Mouse (Mus musculus) MEL (cell line): Measurements from ENCODE around the gene Zmiz1. TPM values are rescaled to one million over a fixed set of nuclear protein-coding genes. Genes with fewer than 3 reads are reported as not detected.

ENCODE experiments used
- DNase-seq: peaks from one replicate; pipeline ENCODE4 v3.0.0; 2011; ENCODE audit warnings: low read depth, low spot score
- H3K27ac ChIP-seq: 2 replicates; pipeline ENCODE4 v1.5.1; 2012; ENCODE audit warnings: low read depth, mild to moderate bottlenecking, control low read depth, low read length, moderate library complexity; ENCODE audit not compliant: control insufficient read depth
- H3K27me3 ChIP-seq, 2 experiments: fragments of 150-350 bp in 1 of 2; sonication (generic) in 1 of 2; 2 replicates each; pipeline ENCODE4 v1.6.1; 2012; ENCODE audit warnings: low read length in 2 of 2, mild to moderate bottlenecking in 2 of 2, improper control_type of control experiment in 1 of 2, moderate library complexity in 1 of 2; ENCODE audit not compliant: insufficient read depth in 2 of 2, control insufficient read depth in 1 of 2
- H3K36me3 ChIP-seq, 2 experiments: 2 replicates each; pipeline ENCODE4 v1.6.1; 2012 to 2014; ENCODE audit warnings: low read length in 2 of 2, improper control_type of control experiment in 1 of 2, inconsistent platforms in 1 of 2, mild to moderate bottlenecking in 1 of 2; ENCODE audit not compliant: insufficient read depth in 2 of 2, control insufficient read depth in 1 of 2
- H3K4me1 ChIP-seq, 2 experiments: fragments of 150-350 bp in 1 of 2; sonication (generic) in 1 of 2; 2 replicates each; pipeline ENCODE4 v1.6.1; 2012; ENCODE audit warnings: low read length in 2 of 2, improper control_type of control experiment in 1 of 2, mild to moderate bottlenecking in 1 of 2; ENCODE audit not compliant: insufficient read depth in 2 of 2, control insufficient read depth in 1 of 2
- H3K4me3 ChIP-seq, 2 experiments: fragments of 150-350 bp in 1 of 2; sonication (generic) in 1 of 2; 2 replicates each; pipeline ENCODE4 v1.5.1; 2012; ENCODE audit warnings: low read depth in 2 of 2, low read length in 2 of 2, mild to moderate bottlenecking in 2 of 2, moderate library complexity in 2 of 2, control low read depth in 1 of 2, improper control_type of control experiment in 1 of 2; ENCODE audit not compliant: control insufficient read depth in 1 of 2, insufficient read depth in 1 of 2
- H3K79me2 ChIP-seq: 2 replicates; pipeline ENCODE4 v1.6.1; 2012; ENCODE audit warnings: mild to moderate bottlenecking, low read length, moderate library complexity; ENCODE audit not compliant: control insufficient read depth, poor library complexity, insufficient read depth
- H3K9ac ChIP-seq: 2 replicates; pipeline ENCODE4 v1.6.1; 2012; ENCODE audit warnings: low read depth, mild to moderate bottlenecking, control low read depth, low read length, moderate library complexity; ENCODE audit not compliant: control insufficient read depth, poor library complexity, severe bottlenecking
- H3K9me3 ChIP-seq: fragments of 150-350 bp; sonication (generic); replicated peaks from 2 replicates; pipeline ENCODE4 v1.6.1; 2012; ENCODE audit warnings: mild to moderate bottlenecking, low read length, improper control_type of control experiment, moderate library complexity; ENCODE audit not compliant: insufficient read depth
- EP300 ChIP-seq, 2 experiments: IDR thresholded peaks; 2 replicates each; pipeline ENCODE4 v1.6.1; 2011; ENCODE audit warnings: improper control_type of control experiment in 2 of 2, low read length in 2 of 2, low read depth in 1 of 2, mild to moderate bottlenecking in 1 of 2
- GATA1 ChIP-seq: IDR thresholded peaks from 2 replicates; pipeline ENCODE4 v1.6.1; 2011; ENCODE audit warnings: low read depth, low read length, improper control_type of control experiment
- HCFC1 ChIP-seq: IDR thresholded peaks from 2 replicates; pipeline ENCODE4 v1.6.1; 2012; ENCODE audit warnings: low read depth, mild to moderate bottlenecking, inconsistent platforms, low read length, improper control_type of control experiment, moderate library complexity
- MAX ChIP-seq: IDR thresholded peaks from 2 replicates; pipeline ENCODE4 v1.6.1; 2011; ENCODE audit warnings: low read length, improper control_type of control experiment
- MAZ ChIP-seq: IDR thresholded peaks from 2 replicates; pipeline ENCODE4 v1.6.1; 2012; ENCODE audit warnings: low read depth, mild to moderate bottlenecking, inconsistent platforms, low read length, improper control_type of control experiment
- MEF2A ChIP-seq: IDR thresholded peaks from 2 replicates; pipeline ENCODE4 v1.6.1; 2014; ENCODE audit warnings: low read depth, mild to moderate bottlenecking, inconsistent platforms, low read length, improper control_type of control experiment; ENCODE audit not compliant: poor library complexity, insufficient replicate concordance, severe bottlenecking; ENCODE audit errors: extremely low read depth
- MYC ChIP-seq: IDR thresholded peaks from 2 replicates; pipeline ENCODE4 v1.6.1; 2011; ENCODE audit warnings: low read depth, mild to moderate bottlenecking, low read length, improper control_type of control experiment, moderate library complexity
- POLR2A ChIP-seq, 2 experiments: IDR thresholded peaks; 2 replicates each; pipeline ENCODE4 v1.6.1; 2011 to 2012; ENCODE audit warnings: low read length in 2 of 2, mild to moderate bottlenecking in 2 of 2, control low read depth in 1 of 2, improper control_type of control experiment in 1 of 2, low read depth in 1 of 2, moderate library complexity in 1 of 2; ENCODE audit not compliant: control insufficient read depth in 1 of 2, insufficient read depth in 1 of 2, poor library complexity in 1 of 2
- POLR2AphosphoS2 ChIP-seq: IDR thresholded peaks from 2 replicates; pipeline ENCODE4 v1.6.1; 2011; ENCODE audit warnings: low read length, improper control_type of control experiment
- RAD21 ChIP-seq: IDR thresholded peaks from 2 replicates; pipeline ENCODE4 v1.6.1; 2011; ENCODE audit warnings: mild to moderate bottlenecking, low read depth, low read length, improper control_type of control experiment
- RCOR1 ChIP-seq: IDR thresholded peaks from 2 replicates; pipeline ENCODE4 v1.6.1; 2012; ENCODE audit warnings: low read depth, mild to moderate bottlenecking, inconsistent platforms, low read length, improper control_type of control experiment
- SIN3A ChIP-seq: IDR thresholded peaks from 2 replicates; pipeline ENCODE4 v1.6.1; 2012; ENCODE audit warnings: low read length, improper control_type of control experiment, inconsistent platforms
- TCF12 ChIP-seq: IDR thresholded peaks from 2 replicates; pipeline ENCODE4 v1.6.1; 2014; ENCODE audit warnings: low read depth, mild to moderate bottlenecking, inconsistent platforms, low read length, improper control_type of control experiment, moderate library complexity
- USF2 ChIP-seq, 2 experiments: IDR thresholded peaks; 2 replicates each; pipeline ENCODE4 v1.6.1; 2011 to 2012; ENCODE audit warnings: improper control_type of control experiment in 2 of 2, low read length in 2 of 2, borderline replicate concordance in 1 of 2, inconsistent platforms in 1 of 2, low read depth in 1 of 2, mild to moderate bottlenecking in 1 of 2; ENCODE audit not compliant: insufficient read depth in 1 of 2
- ZNF384 ChIP-seq: IDR thresholded peaks from 2 replicates; pipeline ENCODE4 v1.6.1; 2012; ENCODE audit warnings: low read depth, mild to moderate bottlenecking, inconsistent platforms, low read length, improper control_type of control experiment
- polyA plus RNA-seq, 2 experiments: library from polyadenylated mRNA; stranded (reverse) in 1 of 2; unstranded in 1 of 2; fragments of >175 nt in 1 of 2; fragments of >200 nt in 1 of 2; gene quantifications; 2 replicates each; pipeline versions ENCODE4 v1.2.1 to v1.2.4; 2012; ENCODE audit warnings: low replicate concordance in 2 of 2, low read depth in 1 of 2; ENCODE audit not compliant: insufficient read length in 2 of 2, insufficient read depth in 1 of 2, missing spikeins in 1 of 2
- total RNA-seq: library from RNA; depleted of rRNA; stranded (reverse); fragments of 300-350 nt; gene quantifications from 2 replicates; pipeline ENCODE4 v1.2.3, GENCODE M21; 2012

Gene Zmiz1
- total and polyA plus RNA-seq, 3 experiments: 2.7 to 19.9 TPM; not detected in 1

GRCm38 (mm10) chr14:25422946-25423345 lies 36.0 kb upstream of the Zmiz1 start:
- H3K4me3 ChIP-seq: no peak overlapping the region
- DNase-seq: no peak
- H3K36me3 ChIP-seq: peaks cover 0 to 6% of the 10 kb centered on the region in 2 experiments; a peak in 3 of 4 replicates
- no peak overlapping the region for H3K27ac ChIP-seq
- H3K9ac ChIP-seq: no peak overlapping the region
- no peaks in the 10 kb centered on the region for H3K9me3 ChIP-seq
- peaks cover 0 to 10% of the 10 kb centered on the region in 2 experiments; a peak in 2 of 4 replicates for H3K4me1 ChIP-seq
- H3K27me3 ChIP-seq: no peaks in the 10 kb centered on the region
- no peaks in the 10 kb centered on the region for H3K79me2 ChIP-seq
- TF ChIP-seq TCF12 (no peak), RCOR1 (no peak), USF2 (IDR thresholded peaks at IDR 0.05; ENCODE audit: borderline replicate concordance in 1 of 2, insufficient read depth in 1 of 2, low read depth in 1 of 2, low read length in 2 of 2) (no peak)

GRCm38 (mm10) chr14:25423721-25424443 lies 35.1 kb upstream of the Zmiz1 start:
- DNase-seq: no peak
- TF ChIP-seq MEF2A: no peak
- TF ChIP-seq MAZ: no peak
- TF ChIP-seq POLR2AphosphoS2: no peak
- TF ChIP-seq POLR2A (IDR thresholded peaks at IDR 0.05; ENCODE audit: control insufficient read depth in 1 of 2, insufficient read depth in 1 of 2, low read depth in 1 of 2, low read length in 2 of 2, poor library complexity in 1 of 2): no peak
- TF ChIP-seq EP300 (IDR thresholded peaks at IDR 0.05; ENCODE audit: low read depth in 1 of 2, low read length in 2 of 2): peak in 1 of 2 experiments; percentile 71; a peak in 2 of 4 replicates
- no peak for TF ChIP-seq RAD21
- TF ChIP-seq HCFC1: no peak
- TF ChIP-seq MYC: no peak
- TF ChIP-seq ZNF384: no peak
- TF ChIP-seq TCF12: peak; percentile 49; the same call in 1 of the 2 replicates
- TF ChIP-seq GATA1: peak; percentile 56
- no peak for TF ChIP-seq SIN3A
- no peak for TF ChIP-seq MAX
- no peaks in the 10 kb centered on the region for H3K27me3 ChIP-seq

More at GRCm38 (mm10) chr14:25423721-25424443, 35.1 kb upstream of the Zmiz1 start:
- Histone ChIP-seq H3K9ac (no peak overlapping the region), H3K9me3 (no peaks in the 10 kb centered on the region), H3K4me3 (no peak overlapping the region), H3K27ac (no peak overlapping the region), H3K4me1 (peaks cover 0 to 10% of the 10 kb centered on the region in 2 experiments; a peak in 2 of 4 replicates), H3K36me3 (peaks cover 0 to 6% of the 10 kb centered on the region in 2 experiments; a peak in 3 of 4 replicates), H3K79me2 (no peaks in the 10 kb centered on the region)
